Mouse (Mus musculus): ENCODE results near the gene Psmd11. TPM values are rescaled to one million over a fixed set of nuclear protein-coding genes. Genes with fewer than 3 reads are reported as not detected.

Psmd11 gene
- total and polyA plus RNA-seq, 3 experiments, result 51.3 to 107 (median 98.4) TPM

- 81% methylated on average over 2 of the region's 2 CpGs for WGBS
- Histone ChIP-seq H3K27ac (no peak overlapping the region), H3K79me2 (replicated peaks; ENCODE audit: control insufficient read depth, insufficient read depth, low read length) (no peaks in the 10 kb centered on the region), H3K9ac (ENCODE audit: low read depth, low read length) (no peak overlapping the region), H3K27me3 (ENCODE audit: control insufficient read depth, insufficient read depth, low read length) (no peaks in the 10 kb centered on the region), H3K4me3 (no peak overlapping the region), H3K4me1 (ENCODE audit: control insufficient read depth, insufficient read depth, low read length) (peaks cover 9% of the 10 kb centered on the region), H3K36me3 (ENCODE audit: control insufficient read depth, insufficient read depth, low read length) (peaks cover 2% of the 10 kb centered on the region)
- intact Hi-C loops (cut with DNase I), result loop anchor here (5.0 kb wide), 1 partner anchor 44 kb away; the partner anchor contains the start of gene Cdk5r1
- TF ChIP-seq EP300 (IDR thresholded peaks at IDR 0.05; ENCODE audit: insufficient read depth, low read depth, low read length), result no peak
- no peak for TF ChIP-seq POLR2A (IDR thresholded peaks at IDR 0.05; ENCODE audit: insufficient read depth, low read depth, low read length)
- TF ChIP-seq CTCF (IDR thresholded peaks at IDR 0.05), result no peak
- no peak for DNase-seq
Observed at GRCm38 (mm10) chr11:80521148-80521547, 92.7 kb downstream of the Psmd11 start.

Other genes starting within 250 kb of the Psmd11 start
- 1 to 10 TPM; 4.4 to 4.6 TPM for gene Rnf135, start 244.8 kb upstream of the Psmd11 start, total RNA-seq (2021)
- 5.4 and 6.3 TPM in 2 replicates for gene Rnf135, start 244.8 kb upstream of the Psmd11 start, polyA plus RNA-seq (2012; rRNA removed)
- 10 to 100 TPM; 57.2 to 60.7 TPM for gene Rhot1, start 219.6 kb upstream of the Psmd11 start, total RNA-seq (2021)
- gene Rhot1, start 219.6 kb upstream of the Psmd11 start, polyA plus RNA-seq (2012; rRNA removed), result 38.7 and 69.5 TPM in 2 replicates
- 10 to 100 TPM in 1 of 2 experiments, 1 to 10 TPM in 1; 6.8 to 11.1 TPM for gene Rhbdl3, start 127.7 kb upstream of the Psmd11 start, total RNA-seq (2021)
- gene Rhbdl3, start 127.7 kb upstream of the Psmd11 start, polyA plus RNA-seq (2012; rRNA removed), result 9.4 and 12.6 TPM in 2 replicates
- gene 5730455P16Rik, start 50.6 kb upstream of the Psmd11 start, total RNA-seq (2021), result 10 to 100 TPM; 19.2 to 22.8 TPM
- gene 5730455P16Rik, start 50.6 kb upstream of the Psmd11 start, polyA plus RNA-seq (2012; rRNA removed), result 4.6 and 10.2 TPM in 2 replicates
- gene Zfp207, start 45.3 kb upstream of the Psmd11 start, total RNA-seq (2021), result 10 to 100 TPM; 58.3 to 59.9 TPM
- gene Zfp207, start 45.3 kb upstream of the Psmd11 start, polyA plus RNA-seq (2012; rRNA removed), result 63.0 and 99.1 TPM in 2 replicates
- gene Cdk5r1, start 48.4 kb downstream of the Psmd11 start, total RNA-seq (2021), result 1 to 10 TPM in 1 of 2 experiments, under 1 TPM in 1; 0.84 to 2.3 TPM
- 0.61 and 0.85 TPM in 2 replicates for gene Cdk5r1, start 48.4 kb downstream of the Psmd11 start, polyA plus RNA-seq (2012; rRNA removed)